Mouse (Mus musculus): ENCODE results near the gene Igfbpl1.

Igfbpl1 gene

GRCm38 (mm10) chr4:45826275-45827040 is at the start of gene Igfbpl1:
Igfbpl1 (minus strand) TSS chr4:45826923.
- no peak for DNase-seq (ENCODE audit: low read depth)

- DNase-seq (ENCODE audit: low read depth) = no peak
These were observed 45.4 kb upstream of the Igfbpl1 start for GRCm38 (mm10) chr4:45872147-45872546.

GRCm38 (mm10) chr4:45869021-45869815 is 42.5 kb upstream of the Igfbpl1 start:
- DNase-seq (ENCODE audit: low read depth) = no peak

- DNase-seq (ENCODE audit: low read depth) = no peak
These were observed 40.7 kb upstream of the Igfbpl1 start for GRCm38 (mm10) chr4:45867416-45867815.

GRCm38 (mm10) chr4:45861160-45861559 is 34.4 kb upstream of the Igfbpl1 start:
- no peak for DNase-seq (ENCODE audit: low read depth)

GRCm38 (mm10) chr4:45855803-45856424 is 29.2 kb upstream of the Igfbpl1 start:
- no peak for DNase-seq (ENCODE audit: low read depth)

- no peak for DNase-seq (ENCODE audit: low read depth)
These were observed 26.9 kb upstream of the Igfbpl1 start for GRCm38 (mm10) chr4:45853496-45854246.

GRCm38 (mm10) chr4:45851640-45852051 is 24.9 kb upstream of the Igfbpl1 start:
- peak; percentile 29 for DNase-seq (ENCODE audit: low read depth)

- no peak for DNase-seq (ENCODE audit: low read depth)
These were observed 22.7 kb upstream of the Igfbpl1 start for GRCm38 (mm10) chr4:45849419-45849818.

- DNase-seq (ENCODE audit: low read depth) = no peak
These were observed 22.1 kb upstream of the Igfbpl1 start for GRCm38 (mm10) chr4:45848825-45849156.

- no peak for DNase-seq (ENCODE audit: low read depth)
These were observed 21.5 kb upstream of the Igfbpl1 start, which contains the start of gene Stra6l for GRCm38 (mm10) chr4:45848109-45848824. Stra6l (plus strand) TSS chr4:45848664.

GRCm38 (mm10) chr4:45846263-45846662 is 19.5 kb upstream of the Igfbpl1 start:
- DNase-seq (ENCODE audit: low read depth) = no peak

- DNase-seq (ENCODE audit: low read depth) = no peak
These were observed 17.6 kb upstream of the Igfbpl1 start for GRCm38 (mm10) chr4:45844355-45844754.

GRCm38 (mm10) chr4:45833461-45833860 is 6.7 kb upstream of the Igfbpl1 start:
- DNase-seq (ENCODE audit: low read depth) = no peak

- no peak for DNase-seq (ENCODE audit: low read depth)
These were observed 5.3 kb upstream of the Igfbpl1 start for GRCm38 (mm10) chr4:45831996-45832395.

GRCm38 (mm10) chr4:45829907-45830759 is 3.4 kb upstream of the Igfbpl1 start:
- DNase-seq (ENCODE audit: low read depth) = no peak

GRCm38 (mm10) chr4:45824761-45825556 is 1.8 kb downstream of the Igfbpl1 start:
- no peak for DNase-seq (ENCODE audit: low read depth)

GRCm38 (mm10) chr4:45824049-45824760 is 2.5 kb downstream of the Igfbpl1 start:
- DNase-seq (ENCODE audit: low read depth) = no peak

All from fibroblast of lung, adult 2 months (primary cell).